Mouse (Mus musculus) midbrain, embryonic 14.5 days (tissue): ENCODE measurements around the gene Arg2. TPM values are rescaled to one million over a fixed set of nuclear protein-coding genes. Genes with fewer than 3 reads are reported as not detected.

ENCODE experiments used
- polyA plus RNA-seq: library from polyadenylated mRNA; unstranded; fragments of >200 nt; fragmentation: Nextera tagmentation; extraction: Ambion mirVana; gene quantifications from 2 replicates; pipeline ENCODE4 v1.2.1, GENCODE M21; 2014

The Arg2 gene
- polyA plus RNA-seq, 1 experiment from 2014 or later, result 31.1 TPM

Other genes with a start within 250 kb of the Arg2 start
- gene Plek2, start 223.8 kb upstream of the Arg2 start, polyA plus RNA-seq, result 0.92 and 1.3 TPM in 2 replicates
- gene Tmem229b, start 123.2 kb upstream of the Arg2 start, polyA plus RNA-seq, result 54.4 and 62.1 TPM in 2 replicates
- 1.9 and 3.1 TPM in 2 replicates for gene Plekhh1, start 101.6 kb upstream of the Arg2 start, polyA plus RNA-seq
- gene Pigh, start 41.1 kb upstream of the Arg2 start, polyA plus RNA-seq, result 17.3 and 22.2 TPM in 2 replicates
- gene Vti1b, start 41.9 kb downstream of the Arg2 start, polyA plus RNA-seq, result 158 and 174 TPM in 2 replicates
- gene Rdh11, start 61.5 kb downstream of the Arg2 start, polyA plus RNA-seq, result 27.7 and 31.6 TPM in 2 replicates
- gene Rdh12, start 78.1 kb downstream of the Arg2 start, polyA plus RNA-seq, result 0.86 and 0.97 TPM in 2 replicates
- gene Zfyve26, start 165.5 kb downstream of the Arg2 start, polyA plus RNA-seq, result 9.2 and 13.7 TPM in 2 replicates
- gene Rad51b, start 166.5 kb downstream of the Arg2 start, polyA plus RNA-seq, result 1.6 TPM in 2 replicates